Mouse (Mus musculus) lung, adult 2 months (tissue): ENCODE measurements around the gene Nr1h2.

Source experiments
- CTCF ChIP-seq: fragments of 200-500 bp; IDR thresholded peaks from 2 replicates; pipeline ENCODE4 v1.5.1; 2011; ENCODE audit warnings: mild to moderate bottlenecking, low read length, control low read depth; ENCODE audit not compliant: insufficient read depth
- POLR2A ChIP-seq: fragments of 200-500 bp; IDR thresholded peaks from 2 replicates; pipeline ENCODE4 v1.6.1; 2011; ENCODE audit warnings: low read depth, mild to moderate bottlenecking, control low read depth, low read length, borderline replicate concordance; ENCODE audit errors: extremely low read depth

- TF ChIP-seq CTCF = no peak
- no peak for TF ChIP-seq POLR2A
Measured at GRCm38 (mm10) chr7:44596996-44597538, 43.3 kb upstream of the Nr1h2 start.
